Mouse (Mus musculus) lung, adult 2 months (tissue): ENCODE results near the gene Stxbp5l. TPM values are rescaled to one million over a fixed set of nuclear protein-coding genes. Genes with fewer than 3 reads are reported as not detected.

Experiments
- DNase-seq: peaks from one replicate; pipeline ENCODE4 v3.0.0; 2022
- H3K4me1 ChIP-seq: fragments of 200-500 bp; 2 replicates; pipeline ENCODE4 v1.6.1; 2011; ENCODE audit warnings: low read length; ENCODE audit not compliant: control insufficient read depth, insufficient read depth
- H3K4me3 ChIP-seq: fragments of 200-500 bp; replicated peaks from 2 replicates; pipeline ENCODE3; 2011; ENCODE audit warnings: low read depth, mild to moderate bottlenecking, control low read depth, low read length; ENCODE audit errors: extremely low read depth
- CTCF ChIP-seq: fragments of 200-500 bp; IDR thresholded peaks from 2 replicates; pipeline ENCODE4 v1.5.1; 2011; ENCODE audit warnings: mild to moderate bottlenecking, low read length, control low read depth; ENCODE audit not compliant: insufficient read depth
- POLR2A ChIP-seq: fragments of 200-500 bp; IDR thresholded peaks from 2 replicates; pipeline ENCODE4 v1.6.1; 2011; ENCODE audit warnings: low read depth, mild to moderate bottlenecking, control low read depth, low read length, borderline replicate concordance; ENCODE audit errors: extremely low read depth
- WGBS: fragments of 180-500 bp; shearing (Covaris S2); methylation state at CpG from one replicate; pipeline ENCODE4 v1.1.7; 2018; 5-methylcytosine and 5-hydroxymethylcytosine counted together
- polyA plus RNA-seq: library from polyadenylated mRNA; depleted of rRNA; stranded (reverse); fragments of >200 nt; gene quantifications from 2 replicates; pipeline ENCODE4 v1.2.3, GENCODE M21; 2012; rRNA removed

Gene Stxbp5l
- polyA plus RNA-seq, 1 experiment: not detected

DNA sequence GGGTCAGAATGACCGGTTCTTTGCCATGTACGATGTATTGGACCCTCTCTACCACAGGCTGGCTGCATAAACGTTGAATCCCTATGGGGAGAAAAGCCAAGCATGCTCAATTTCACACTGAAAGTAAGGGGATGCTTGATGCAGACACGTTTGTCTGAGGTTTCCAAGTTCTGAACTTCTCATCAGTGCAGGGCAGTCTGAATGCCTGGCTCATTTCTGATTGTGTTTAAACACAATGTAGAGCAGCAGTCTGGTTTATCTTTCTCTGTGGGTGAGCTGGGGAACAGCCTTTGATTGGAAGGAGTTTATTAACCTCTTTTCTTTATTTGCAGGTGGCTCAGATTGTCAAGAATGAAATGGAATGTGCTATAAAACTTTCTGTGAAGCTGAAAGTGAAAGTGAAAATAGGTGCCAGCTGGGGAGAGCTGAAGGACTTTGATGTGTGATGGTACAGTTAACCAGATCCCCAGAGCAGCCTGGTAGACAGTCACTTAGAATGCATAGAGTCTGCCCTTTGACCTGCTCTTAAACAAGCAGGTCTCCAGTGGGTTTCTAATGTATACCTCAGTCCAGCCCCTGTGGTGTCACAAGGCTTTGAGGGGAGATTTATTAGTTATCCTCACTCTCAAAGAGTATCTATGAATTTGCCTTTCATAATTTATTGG, 290.5 kb downstream of the Stxbp5l start:
- DNase-seq: no peak
- Histone ChIP-seq H3K4me1 (peaks cover 5% of the 10 kb centered on the region), H3K4me3 (no peak overlapping the region)
- TF ChIP-seq POLR2A (no peak), CTCF (no peak)
- 77% methylated on average over 4 of the region's 4 CpGs for WGBS

DNA sequence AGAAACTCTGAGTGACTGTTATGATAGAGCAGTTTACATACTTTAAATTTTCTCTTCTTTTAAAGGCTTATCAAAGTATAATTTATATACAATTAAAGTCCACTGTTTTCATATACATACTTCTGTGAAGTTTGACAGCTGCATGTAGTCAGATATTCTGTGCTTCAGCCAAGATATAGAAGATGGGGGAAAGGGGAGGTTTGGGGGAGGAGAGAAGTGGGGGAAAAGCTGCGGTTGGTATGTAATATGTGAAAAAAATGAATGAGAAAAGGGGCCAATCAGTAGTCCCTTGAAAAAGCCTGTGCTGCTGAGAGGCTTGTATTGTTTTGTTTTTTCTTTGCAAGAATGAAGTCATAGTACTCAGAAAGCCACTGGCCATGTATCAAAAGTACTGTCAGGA, 295.1 kb downstream of the Stxbp5l start:
- DNase-seq: no peak
- TF ChIP-seq CTCF: no peak
- no peak for TF ChIP-seq POLR2A
- WGBS: 69% methylated on average over 1 of the region's 1 CpGs
- no peak overlapping the region for H3K4me3 ChIP-seq
- H3K4me1 ChIP-seq: peaks cover 5% of the 10 kb centered on the region

DNA sequence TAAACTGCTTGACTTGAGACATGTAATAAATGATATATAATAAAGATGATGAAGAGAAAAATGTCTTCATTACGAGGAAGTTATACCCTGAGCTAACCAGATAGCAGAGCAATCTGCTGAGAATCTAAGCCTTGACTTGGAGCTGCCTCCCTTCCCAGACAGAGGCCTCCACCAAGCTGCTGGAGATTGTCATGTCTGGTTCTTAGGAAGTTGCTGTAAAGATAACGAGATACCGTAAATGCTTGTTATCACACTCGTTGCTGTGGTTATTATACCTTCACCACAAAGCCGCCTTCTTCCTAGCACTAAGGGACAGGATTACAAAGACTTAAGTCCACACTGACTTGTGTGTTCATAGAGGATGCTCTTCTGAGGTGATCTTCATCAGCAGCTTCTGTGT, 312.4 kb downstream of the Stxbp5l start:
- no peaks in the 10 kb centered on the region for H3K4me1 ChIP-seq
- TF ChIP-seq POLR2A (no peak), CTCF (no peak)
- no peak overlapping the region for H3K4me3 ChIP-seq
- 85% methylated on average over 5 of the region's 5 CpGs for WGBS
- DNase-seq: no peak

Other genes starting within 250 kb of the Stxbp5l start
- gene Gtf2e1, start 154.8 kb upstream of the Stxbp5l start, polyA plus RNA-seq: 3.7 and 5.0 TPM in 2 replicates
- gene Rabl3, start 154.9 kb upstream of the Stxbp5l start, polyA plus RNA-seq: 2.0 and 3.4 TPM in 2 replicates
- gene Hgd, start 195.2 kb upstream of the Stxbp5l start, polyA plus RNA-seq: 0.25 and 0.31 TPM in 2 replicates